Mouse (Mus musculus): ENCODE measurements around the gene Aqp3. TPM values are rescaled to one million over a fixed set of nuclear protein-coding genes. Genes with fewer than 3 reads are reported as not detected.

The Aqp3 gene
- polyA plus RNA-seq, 1 experiment = 6.0 TPM

Other genes with a start within 250 kb of the Aqp3 start
- gene B4galt1, start 244.2 kb downstream of the Aqp3 start, polyA plus RNA-seq (2012; rRNA removed) = 55.4 and 71.0 TPM in 2 replicates
- gene Spink4, start 178.1 kb downstream of the Aqp3 start, polyA plus RNA-seq (2012; rRNA removed) = 16,689 and 16,845 TPM in 2 replicates
- 85.1 and 89.6 TPM in 2 replicates for gene Bag1, start 149.9 kb downstream of the Aqp3 start, polyA plus RNA-seq (2012; rRNA removed)
- 23.5 and 24.8 TPM in 2 replicates for gene Chmp5, start 149.8 kb downstream of the Aqp3 start, polyA plus RNA-seq (2012; rRNA removed)
- 19.7 and 26.1 TPM in 2 replicates for gene Nfx1, start 127.3 kb downstream of the Aqp3 start, polyA plus RNA-seq (2012; rRNA removed)
- 6.9 and 11.9 TPM in 2 replicates for gene Aqp7, start 50.0 kb downstream of the Aqp3 start, polyA plus RNA-seq (2012; rRNA removed)
- gene Nol6, start 26.3 kb upstream of the Aqp3 start, polyA plus RNA-seq (2012; rRNA removed) = 18.7 and 22.5 TPM in 2 replicates
- gene Ube2r2, start 37.6 kb upstream of the Aqp3 start, polyA plus RNA-seq (2012; rRNA removed) = 21.5 and 24.8 TPM in 2 replicates
- gene Ubap2, start 177.0 kb upstream of the Aqp3 start, polyA plus RNA-seq (2012; rRNA removed) = 29.9 and 38.5 TPM in 2 replicates
- gene Dcaf12, start 216.7 kb upstream of the Aqp3 start, polyA plus RNA-seq (2012; rRNA removed) = 28.7 and 33.7 TPM in 2 replicates